Mouse (Mus musculus) megakaryocyte, embryonic 14.5 days (primary cell): Measurements from ENCODE around the gene Ldlrad3.

Experiments
- FLI1 ChIP-seq: IDR thresholded peaks from 2 replicates; pipeline ENCODE4 v1.6.1; 2012; ENCODE audit warnings: low read length, inconsistent platforms, mixed read lengths
- GATA1 ChIP-seq: IDR thresholded peaks from 3 replicates; pipeline ENCODE4 v1.6.1; 2012; ENCODE audit warnings: mixed read lengths, low read length, inconsistent platforms, borderline replicate concordance

- TF ChIP-seq GATA1 (no peak), FLI1 (no peak)
Observed at GRCm38 (mm10) chr2:101986344-101987087, 199.7 kb downstream of the Ldlrad3 start.
